Mouse (Mus musculus) hindbrain, postnatal 0 days (tissue): ENCODE measurements around the gene Kif1bp. TPM values are rescaled to one million over a fixed set of nuclear protein-coding genes. Genes with fewer than 3 reads are reported as not detected.
A peak's percentile ranks its signal among the peaks of the same experiment; 100 is the strongest.
"Not testable (repeated sequence)": the region's sequence is repeated elsewhere in the genome, so short reads cannot be mapped to it uniquely, and the experiment has no call there.

Experiments
- ATAC-seq: fragments of 200-750 bp; cut with Nextera tagmentation; 2 replicates; pipeline ENCODE4 v1.8.0; 2017; ENCODE audit warnings: mild to moderate bottlenecking, moderate TSS enrichment, moderate library complexity
- DNase-seq: peaks from one replicate; pipeline ENCODE4 v3.0.0-alpha.2; 2015; ENCODE audit warnings: low spot score
- H3K27ac ChIP-seq: fragments of 300-500 bp; sonication (generic); 2 replicates; pipeline ENCODE4 v1.5.1; 2014; ENCODE audit warnings: mild to moderate bottlenecking
- H3K27me3 ChIP-seq: fragments of 300-500 bp; sonication (generic); 2 replicates; pipeline ENCODE4 v1.6.1; 2014; ENCODE audit warnings: low read length, mixed read lengths; ENCODE audit not compliant: insufficient read depth
- H3K36me3 ChIP-seq: fragments of 300-500 bp; sonication (generic); 2 replicates; pipeline ENCODE4 v1.6.1; 2014; ENCODE audit warnings: low read length, mixed read lengths; ENCODE audit not compliant: insufficient read depth
- H3K4me1 ChIP-seq: fragments of 300-500 bp; sonication (generic); 2 replicates; pipeline ENCODE4 v1.6.1; 2014; ENCODE audit warnings: antibody characterized with exemption, low read length, mixed read lengths; ENCODE audit not compliant: insufficient read depth
- H3K4me2 ChIP-seq: fragments of 300-500 bp; sonication (generic); 2 replicates; pipeline ENCODE4 v1.6.1; 2014; ENCODE audit warnings: low read depth, mild to moderate bottlenecking, low read length, moderate library complexity, mixed read lengths
- H3K4me3 ChIP-seq: fragments of 300-500 bp; sonication (generic); 2 replicates; pipeline ENCODE4 v1.5.1; 2014; ENCODE audit warnings: low read length
- H3K9ac ChIP-seq: fragments of 300-500 bp; sonication (generic); replicated peaks from 2 replicates; pipeline ENCODE4 v1.6.1; 2014; ENCODE audit warnings: mild to moderate bottlenecking, low read length, moderate library complexity, mixed read lengths
- H3K9me3 ChIP-seq: fragments of 300-500 bp; sonication (generic); 2 replicates; pipeline ENCODE4 v1.6.1; 2016; ENCODE audit warnings: low read length, mixed read lengths
- CTCF ChIP-seq: IDR thresholded peaks from 2 replicates; pipeline ENCODE4 v1.5.1; 2016; ENCODE audit warnings: antibody characterized with exemption, control low read depth, low read depth
- WGBS: fragments of 180-500 bp; shearing (Covaris S2); extraction: QIAGEN DNeasy Blood & Tissue Kit; methylation state at CpG from one replicate; pipeline ENCODE4 v1.1.7; 2014; 5-methylcytosine and 5-hydroxymethylcytosine counted together
- polyA plus RNA-seq: library from polyadenylated mRNA; unstranded; fragments of >200 nt; fragmentation: Nextera tagmentation; extraction: Ambion mirVana; gene quantifications from 2 replicates; pipeline ENCODE4 v1.2.1, GENCODE M21; 2015
- total RNA-seq: library from RNA; depleted of rRNA; stranded (reverse); fragments of >200 nt; gene quantifications from 2 replicates; pipeline ENCODE4 v1.2.3, GENCODE M21; 2014

Gene Kif1bp
- total and polyA plus RNA-seq, 2 experiments from 2014 or later: 69.6 to 78.2 TPM

DNA sequence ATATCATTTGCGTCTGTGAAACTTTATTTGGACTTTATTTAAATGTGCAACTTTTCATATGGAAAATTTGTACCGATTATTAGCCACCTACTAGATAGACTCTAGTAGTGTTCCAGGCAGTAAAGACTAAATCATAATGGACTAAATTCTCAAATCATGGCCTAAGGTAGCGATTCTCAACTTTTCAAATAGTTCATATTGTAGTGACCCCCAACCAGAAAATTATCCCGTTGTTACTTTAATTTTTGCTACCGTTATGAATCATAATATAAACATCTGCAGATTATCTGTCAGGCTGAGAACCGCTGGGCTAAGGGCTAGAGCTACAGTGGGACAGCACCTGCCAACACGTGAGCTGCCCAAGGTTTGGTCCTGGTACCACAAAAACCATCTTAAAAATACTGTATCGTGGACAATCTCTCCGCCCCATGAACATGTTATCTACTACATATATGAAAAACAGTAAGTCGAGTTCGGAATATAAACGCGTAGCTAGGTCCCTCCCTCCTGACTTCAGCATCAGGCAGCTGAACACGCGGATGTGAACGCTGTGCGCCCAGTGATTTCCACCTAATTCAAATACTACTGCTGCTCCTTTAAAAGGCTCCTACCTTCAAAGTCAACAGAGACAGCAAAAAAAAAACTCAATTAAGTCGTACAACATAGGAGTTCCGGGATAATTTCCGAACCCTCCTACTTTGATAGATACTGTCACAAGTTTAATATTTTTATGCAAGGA lies 23.0 kb upstream of the Kif1bp start:
- 14% methylated on average over 20 of the region's 20 CpGs for WGBS
- Histone ChIP-seq H3K4me1 (no peaks in the 10 kb centered on the region; the same call in 1 of the 2 replicates), H3K9ac (peak overlapping the region; percentile 61), H3K4me2 (peak overlapping the region; percentile 92), H3K27me3 (no peaks in the 10 kb centered on the region), H3K9me3 (no peaks in the 10 kb centered on the region), H3K27ac (no peak overlapping the region), H3K4me3 (peak overlapping the region; percentile 71), H3K36me3 (peaks cover 14% of the 10 kb centered on the region)
- ATAC-seq (no peak), DNase-seq (peak; percentile 17)
- no peak for TF ChIP-seq CTCF

DNA sequence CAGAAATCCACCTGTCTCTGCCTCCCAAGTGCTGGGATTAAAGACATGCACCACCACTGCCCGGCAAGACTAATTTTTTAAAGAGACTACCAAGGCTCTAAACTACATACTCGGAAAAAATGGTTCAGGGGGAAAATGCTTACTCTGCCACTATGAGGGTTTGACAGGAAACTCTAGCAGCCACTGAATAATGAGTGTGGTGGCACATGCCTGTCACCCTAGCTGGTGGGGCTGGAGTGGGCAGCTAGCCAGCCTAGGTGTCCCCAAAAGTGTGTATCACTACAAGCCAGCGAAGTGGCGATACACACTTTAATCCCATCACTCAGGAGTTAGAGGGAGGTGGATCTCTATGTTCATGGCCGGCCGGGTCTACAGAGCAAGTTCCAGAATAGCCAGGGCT lies 21.8 kb upstream of the Kif1bp start:
- Histone ChIP-seq H3K27me3 (no peaks in the 10 kb centered on the region), H3K4me2 (no peak overlapping the region), H3K4me3 (no peak overlapping the region), H3K36me3 (peaks cover 14% of the 10 kb centered on the region), H3K9me3 (no peaks in the 10 kb centered on the region), H3K27ac (no peak overlapping the region), H3K9ac (no peak overlapping the region), H3K4me1 (no peaks in the 10 kb centered on the region; the same call in 1 of the 2 replicates)
- WGBS: 88% methylated on average over 6 of the region's 6 CpGs
- DNase-seq: no peak
- no peak for ATAC-seq
- TF ChIP-seq CTCF: no peak

DNA sequence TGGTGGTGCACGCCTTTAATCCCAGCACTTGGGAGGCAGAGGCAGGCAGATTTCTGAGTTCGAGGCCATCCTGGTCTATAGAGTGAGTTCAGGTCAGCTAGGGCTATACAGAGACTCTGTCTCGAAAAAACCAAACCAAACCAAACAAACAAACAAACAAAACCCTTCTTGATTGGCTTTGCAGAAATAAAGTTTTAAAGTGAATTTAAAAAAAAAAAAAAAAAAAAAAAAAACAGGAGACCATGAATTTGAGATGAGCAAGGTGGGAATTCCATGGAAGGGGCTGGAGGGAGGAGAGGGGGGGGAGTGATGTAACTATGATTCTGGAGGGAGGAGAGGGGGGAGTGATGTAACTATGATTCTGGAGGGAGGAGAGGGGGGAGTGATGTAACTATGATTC lies 21.1 kb upstream of the Kif1bp start:
- not testable (repeated sequence) for H3K4me1 ChIP-seq, H3K9me3 ChIP-seq, H3K4me3 ChIP-seq, H3K27me3 ChIP-seq, H3K27ac ChIP-seq, ATAC-seq, H3K9ac ChIP-seq, H3K4me2 ChIP-seq, DNase-seq
- 95% methylated on average over 3 of the region's 3 CpGs for WGBS
- H3K36me3 ChIP-seq: peaks cover 19% of the 10 kb centered on the region

DNA sequence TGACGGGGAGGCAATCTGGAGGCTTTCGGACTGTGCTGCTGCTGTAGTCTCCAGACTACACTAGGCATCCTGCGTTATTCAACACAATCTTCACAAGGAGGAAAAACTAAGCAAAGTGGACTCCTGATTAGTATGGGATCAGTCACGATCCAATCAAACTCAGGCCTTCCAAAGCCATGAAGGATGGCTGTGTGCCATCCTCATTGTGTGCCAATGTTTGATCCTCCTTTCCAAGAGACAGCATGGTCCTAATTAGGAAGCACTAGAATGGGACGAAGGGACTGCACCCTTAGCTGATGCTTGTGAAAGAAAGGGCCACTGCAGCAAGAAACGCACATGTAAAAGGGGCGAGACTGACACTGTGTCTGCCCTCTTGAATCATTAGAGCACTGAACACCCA lies 14.2 kb upstream of the Kif1bp start:
- WGBS: 73% methylated on average over 7 of the region's 7 CpGs
- no peak overlapping the region for H3K9ac ChIP-seq
- no peak for ATAC-seq
- no peaks in the 10 kb centered on the region for H3K9me3 ChIP-seq
- TF ChIP-seq CTCF: no peak
- no peak overlapping the region for H3K4me3 ChIP-seq
- no peaks in the 10 kb centered on the region for H3K4me1 ChIP-seq
- H3K27ac ChIP-seq: no peak overlapping the region
- no peak for DNase-seq
- H3K27me3 ChIP-seq: no peaks in the 10 kb centered on the region
- peaks cover 55% of the 10 kb centered on the region for H3K36me3 ChIP-seq
- H3K4me2 ChIP-seq: no peak overlapping the region

DNA sequence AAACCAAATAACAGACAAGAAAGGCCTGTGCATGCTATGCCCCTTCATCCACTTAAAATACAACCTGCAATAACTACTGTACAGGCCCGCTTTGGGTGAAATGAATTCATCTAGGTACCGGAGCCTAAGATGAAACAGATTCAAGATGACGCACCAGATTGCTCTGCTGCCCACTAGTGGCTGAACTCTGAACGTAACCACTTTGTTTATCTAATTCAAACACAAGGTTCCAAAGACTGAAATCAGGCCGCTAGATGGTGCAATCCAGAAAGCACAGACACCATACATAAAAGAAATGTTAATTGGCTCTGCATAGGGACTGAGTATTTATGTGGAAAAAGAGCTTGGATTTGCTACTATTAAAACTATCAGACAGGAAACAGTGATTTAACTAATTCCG lies 11.9 kb upstream of the Kif1bp start:
- H3K27ac ChIP-seq: no peak overlapping the region
- ATAC-seq: peak; percentile 85

DNA sequence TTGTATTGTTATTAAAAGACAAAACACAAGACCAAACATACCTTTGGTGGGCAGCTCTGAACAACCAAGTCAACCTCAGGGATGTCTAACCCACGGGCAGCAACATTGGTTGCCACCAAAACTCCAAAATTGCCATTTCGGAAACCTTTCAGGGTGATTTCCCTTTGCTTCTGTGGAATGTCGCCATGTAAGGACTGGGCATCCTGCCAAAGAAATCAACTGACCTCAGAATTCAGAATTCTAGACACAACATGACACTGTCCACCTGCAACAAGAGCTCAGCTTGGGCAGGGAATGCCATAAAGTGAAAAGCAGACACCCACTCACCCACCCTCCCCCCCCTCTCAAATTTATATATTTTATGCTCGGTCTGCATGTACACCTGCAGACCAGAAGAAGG lies 10.4 kb upstream of the Kif1bp start:
- Histone ChIP-seq H3K4me2 (no peak overlapping the region), H3K27me3 (no peaks in the 10 kb centered on the region), H3K4me3 (no peak overlapping the region), H3K4me1 (no peaks in the 10 kb centered on the region), H3K9me3 (no peaks in the 10 kb centered on the region), H3K36me3 (peaks cover 74% of the 10 kb centered on the region), H3K9ac (no peak overlapping the region), H3K27ac (no peak overlapping the region)
- 73% methylated on average over 4 of the region's 4 CpGs for WGBS
- no peak for TF ChIP-seq CTCF
- ATAC-seq: no peak
- DNase-seq: no peak

More for the DNA sequence above, 11.9 kb upstream of the Kif1bp start:
- Histone ChIP-seq H3K9me3 (no peaks in the 10 kb centered on the region), H3K9ac (no peak overlapping the region), H3K4me1 (no peaks in the 10 kb centered on the region), H3K27me3 (no peaks in the 10 kb centered on the region), H3K36me3 (peaks cover 69% of the 10 kb centered on the region), H3K4me3 (no peak overlapping the region), H3K4me2 (no peak overlapping the region)
- DNase-seq: peak; percentile 97
- TF ChIP-seq CTCF: peak; percentile 95
- WGBS: 29% methylated on average over 6 of the region's 6 CpGs

DNA sequence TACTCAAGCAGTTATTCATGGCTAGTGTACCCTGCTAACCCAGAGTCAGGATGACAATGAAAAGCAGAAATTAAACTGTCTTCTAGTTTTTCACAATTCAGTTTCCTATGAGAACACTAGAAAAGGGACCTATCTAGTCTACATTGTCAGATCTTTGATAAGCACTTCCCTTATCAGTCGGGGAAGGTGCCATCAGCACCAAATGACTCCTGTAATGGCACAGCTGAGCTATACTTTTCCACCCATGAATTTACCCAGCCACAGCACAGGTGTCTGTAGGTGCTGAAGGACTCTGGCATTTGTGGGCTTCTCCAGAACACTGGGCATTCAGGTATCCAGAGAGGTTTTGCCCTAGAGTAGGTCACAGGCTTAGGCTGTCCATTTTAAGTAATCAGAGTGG lies 5.0 kb upstream of the Kif1bp start:
- WGBS: 94% methylated on average over 1 of the region's 1 CpGs
- Histone ChIP-seq H3K4me3 (no peak overlapping the region), H3K9ac (no peak overlapping the region), H3K4me2 (no peak overlapping the region), H3K36me3 (peaks cover 70% of the 10 kb centered on the region), H3K4me1 (no peaks in the 10 kb centered on the region), H3K9me3 (no peaks in the 10 kb centered on the region), H3K27me3 (no peaks in the 10 kb centered on the region), H3K27ac (no peak overlapping the region)
- no peak for ATAC-seq
- TF ChIP-seq CTCF: no peak
- no peak for DNase-seq
